Mouse (Mus musculus): Measurements from ENCODE around the gene Mylk.

Mylk gene

GRCm38 (mm10) chr16:34981009-34981408, 236.0 kb downstream of the Mylk start:
- DNase-seq (ENCODE audit: low read depth, low spot score) = no peak

- no peak for DNase-seq (ENCODE audit: low read depth, low spot score)
These were observed 239.4 kb downstream of the Mylk start for GRCm38 (mm10) chr16:34984203-34985030.

- DNase-seq (ENCODE audit: low read depth, low spot score) = no peak
These were observed 240.0 kb downstream of the Mylk start for GRCm38 (mm10) chr16:34985031-34985346.

GRCm38 (mm10) chr16:34986211-34986825, 241.3 kb downstream of the Mylk start:
- no peak for DNase-seq (ENCODE audit: low read depth, low spot score)

GRCm38 (mm10) chr16:34991365-34991764, 246.4 kb downstream of the Mylk start:
- no peak for DNase-seq (ENCODE audit: low read depth, low spot score)

- DNase-seq (ENCODE audit: low read depth, low spot score) = no peak
These were observed 247.8 kb downstream of the Mylk start for GRCm38 (mm10) chr16:34992854-34993253.

- no peak for DNase-seq (ENCODE audit: low read depth, low spot score)
These were observed 248.8 kb downstream of the Mylk start for GRCm38 (mm10) chr16:34993694-34994330.

GRCm38 (mm10) chr16:34994641-34995141, 249.7 kb downstream of the Mylk start:
- no peak for DNase-seq (ENCODE audit: low read depth, low spot score)

GRCm38 (mm10) chr16:34996133-34996532, 251.1 kb downstream of the Mylk start:
- no peak for DNase-seq (ENCODE audit: low read depth, low spot score)

GRCm38 (mm10) chr16:34997052-34997451, 252.0 kb downstream of the Mylk start:
- no peak for DNase-seq (ENCODE audit: low read depth, low spot score)

- DNase-seq (ENCODE audit: low read depth, low spot score) = no peak
These were observed 252.6 kb downstream of the Mylk start for GRCm38 (mm10) chr16:34997576-34997975.

GRCm38 (mm10) chr16:34999016-34999415, 254.0 kb downstream of the Mylk start:
- no peak for DNase-seq (ENCODE audit: low read depth, low spot score)

- no peak for DNase-seq (ENCODE audit: low read depth, low spot score)
These were observed 255.0 kb downstream of the Mylk start for GRCm38 (mm10) chr16:34999986-35000385.

GRCm38 (mm10) chr16:35000923-35001560, 256.0 kb downstream of the Mylk start:
- DNase-seq (ENCODE audit: low read depth, low spot score) = no peak

- DNase-seq (ENCODE audit: low read depth, low spot score) = no peak
These were observed 259.3 kb downstream of the Mylk start for GRCm38 (mm10) chr16:35004356-35004755.

- DNase-seq (ENCODE audit: low read depth, low spot score) = no peak
These were observed 259.7 kb downstream of the Mylk start for GRCm38 (mm10) chr16:35004756-35005155.

- DNase-seq (ENCODE audit: low read depth, low spot score) = no peak
These were observed 261.2 kb downstream of the Mylk start for GRCm38 (mm10) chr16:35006251-35006650.

GRCm38 (mm10) chr16:35007361-35007760, 262.4 kb downstream of the Mylk start:
- no peak for DNase-seq (ENCODE audit: low read depth, low spot score)

- DNase-seq (ENCODE audit: low read depth, low spot score) = no peak
These were observed 263.4 kb downstream of the Mylk start for GRCm38 (mm10) chr16:35008447-35008846.

GRCm38 (mm10) chr16:35013501-35013900, 268.5 kb downstream of the Mylk start:
- no peak for DNase-seq (ENCODE audit: low read depth, low spot score)

GRCm38 (mm10) chr16:35016491-35016890, 271.5 kb downstream of the Mylk start:
- no peak for DNase-seq (ENCODE audit: low read depth, low spot score)

- no peak for DNase-seq (ENCODE audit: low read depth, low spot score)
These were observed 273.5 kb downstream of the Mylk start for GRCm38 (mm10) chr16:35018470-35018974.
